Mouse (Mus musculus) thymus, adult 18-20 months (tissue): ENCODE results near the gene Sec23b.

Experiments used
- DNase-seq, 2 experiments: peaks; one replicate each; pipeline ENCODE4 v3.0.0; 2022; ENCODE audit warnings: mixed read lengths in 2 of 2

Sec23b gene

DNA sequence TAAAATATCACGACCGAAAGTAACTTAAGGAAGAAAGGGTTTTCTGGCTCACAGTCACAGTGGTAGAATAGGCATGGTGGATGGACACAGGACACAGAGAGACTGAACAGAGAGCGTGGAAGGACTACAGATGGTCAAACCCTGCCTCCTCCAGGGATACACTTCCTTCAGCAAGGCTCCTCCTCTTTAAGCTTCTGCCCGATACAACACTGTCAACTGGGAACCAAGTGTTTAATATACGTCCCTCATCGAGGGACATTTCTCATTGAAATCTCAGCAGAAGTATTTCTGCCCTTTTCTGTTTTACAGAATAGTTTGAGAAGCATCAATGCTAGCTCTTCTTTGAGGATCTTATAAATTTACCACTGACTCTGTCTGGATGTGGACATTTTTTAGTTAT, 57.9 kb downstream of the Sec23b start:
- DNase-seq = no peak

- no peak for DNase-seq
These were observed 61.2 kb downstream of the Sec23b start for GRCm38 (mm10) chr2:144617074-144617874.

DNA sequence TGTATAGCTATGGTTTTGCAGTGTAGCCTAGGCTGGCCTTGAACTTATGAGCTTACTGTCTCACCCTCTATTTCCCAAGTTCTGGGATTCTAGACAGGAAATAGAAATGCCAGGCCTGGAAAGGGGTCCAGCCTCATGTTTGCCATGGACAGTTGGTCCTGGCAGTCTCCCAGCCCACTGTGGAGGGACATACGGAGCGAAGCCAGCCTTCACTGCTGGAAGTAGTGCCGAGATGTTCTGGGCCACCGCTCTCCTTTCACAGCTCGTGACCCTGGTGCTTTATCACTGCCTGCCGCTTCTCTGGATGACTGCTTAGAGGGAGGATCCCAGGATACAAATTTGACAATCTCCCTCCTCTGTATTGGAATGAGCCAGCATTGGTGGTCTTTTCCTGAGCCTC, 65.5 kb downstream of the Sec23b start:
- no peak for DNase-seq

- no peak for DNase-seq
These were observed 77.5 kb downstream of the Sec23b start for GRCm38 (mm10) chr2:144633551-144633950.

DNA sequence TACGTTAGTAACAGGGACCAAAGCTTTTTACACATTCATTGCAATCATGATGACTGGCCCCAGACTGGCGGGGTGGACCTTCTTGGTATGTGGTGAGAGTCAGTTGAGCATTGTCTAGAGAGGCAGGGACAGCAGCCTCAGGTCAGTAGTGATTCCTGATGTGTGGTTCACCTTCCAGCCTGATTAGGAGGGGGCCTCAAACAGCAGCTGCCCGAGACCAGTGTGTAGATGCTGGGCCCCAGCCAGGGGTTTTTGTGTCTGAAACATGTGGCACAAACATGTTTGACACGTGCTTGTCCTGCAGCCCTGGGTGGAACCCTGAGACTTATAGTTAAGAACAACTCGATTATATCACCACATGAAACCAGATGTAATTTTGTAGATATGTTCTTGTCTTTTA, 78.2 kb downstream of the Sec23b start:
- DNase-seq = no peak

GRCm38 (mm10) chr2:144634729-144635128, 78.7 kb downstream of the Sec23b start:
- DNase-seq = no peak

- DNase-seq = no peak
These were observed 79.8 kb downstream of the Sec23b start for GRCm38 (mm10) chr2:144635644-144636320.

- no peak for DNase-seq
These were observed 81.2 kb downstream of the Sec23b start for GRCm38 (mm10) chr2:144637204-144637603.

GRCm38 (mm10) chr2:144637671-144638395, 81.8 kb downstream of the Sec23b start:
- no peak for DNase-seq

DNA sequence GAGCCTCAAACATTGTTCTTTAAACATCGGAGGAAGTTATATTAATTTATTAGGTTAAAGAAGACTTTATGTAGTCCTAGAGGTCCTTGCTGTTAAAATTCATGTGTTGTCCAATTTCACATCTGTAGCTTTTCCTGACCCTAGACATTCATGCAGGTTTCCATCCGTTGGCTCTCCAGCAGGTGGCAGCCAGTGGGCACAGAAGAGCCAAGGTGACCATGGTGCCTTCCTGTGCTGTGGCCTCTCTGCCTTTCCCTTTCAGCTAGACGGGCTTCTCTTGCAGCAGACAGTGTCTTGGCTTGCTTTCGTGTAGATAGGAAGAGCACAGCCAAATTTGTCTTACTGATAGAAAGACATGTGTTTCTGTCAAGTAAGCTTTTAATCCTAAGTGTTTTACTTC, 82.7 kb downstream of the Sec23b start:
- no peak for DNase-seq

DNA sequence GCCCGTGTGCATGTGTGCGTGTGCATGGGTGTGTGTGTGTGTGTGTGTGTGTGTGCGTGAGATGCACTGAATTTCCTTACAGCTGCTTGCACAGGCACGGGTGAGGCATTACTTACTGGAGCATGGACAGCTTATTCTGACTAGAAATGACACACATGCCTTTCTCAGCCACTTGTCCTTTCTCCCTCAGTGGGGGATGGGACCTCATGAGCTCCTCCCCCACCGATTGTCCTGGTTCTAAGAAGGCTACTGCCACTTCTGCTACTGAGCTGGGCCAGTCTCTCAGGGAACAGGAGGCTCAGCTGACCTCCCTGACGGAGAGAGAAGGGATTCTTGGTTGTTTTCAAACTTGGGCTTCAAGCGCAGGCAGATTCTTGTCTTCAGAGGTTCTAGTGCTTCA, 84.1 kb downstream of the Sec23b start:
- DNase-seq = no peak
